Mouse (Mus musculus): ENCODE measurements at regions not wholly inside any gene's neighbourhood (a gene's known extent, or its start where the extent isn't known, plus 50 kb on each side); places are given as distances from the start of the nearest gene placed in this dataset.

GRCm38 (mm10) chr7:135878750-135879149, 162.6 kb upstream of the Mki67 start:
- no peak for DNase-seq (ENCODE audit: extremely low spot score in 1 of 2, low spot score in 1 of 2)

GRCm38 (mm10) chr7:135880446-135880845, 164.3 kb upstream of the Mki67 start:
- no peak for DNase-seq (ENCODE audit: extremely low spot score in 1 of 2, low spot score in 1 of 2)

DNA sequence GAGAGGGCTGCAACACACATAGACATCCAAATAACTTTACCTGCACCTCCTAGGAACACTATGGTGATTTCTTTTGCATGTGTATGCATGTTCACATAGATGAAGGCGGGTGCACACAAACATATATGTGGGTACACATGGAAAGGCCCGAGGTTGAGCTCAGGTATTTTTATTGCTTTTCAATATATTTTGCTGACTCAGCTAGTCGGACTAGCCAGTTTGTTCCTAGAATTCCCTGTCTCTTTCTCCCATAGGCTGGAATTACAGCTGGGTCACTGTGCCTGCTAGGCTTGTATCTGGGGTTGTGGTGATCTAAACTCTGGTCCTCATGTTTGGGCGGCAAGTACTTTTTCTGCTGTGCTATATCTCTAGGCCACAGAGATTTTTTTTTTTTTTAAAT, 166.1 kb upstream of the Mki67 start:
- DNase-seq (ENCODE audit: extremely low spot score in 1 of 2, low spot score in 1 of 2) = no peak

DNA sequence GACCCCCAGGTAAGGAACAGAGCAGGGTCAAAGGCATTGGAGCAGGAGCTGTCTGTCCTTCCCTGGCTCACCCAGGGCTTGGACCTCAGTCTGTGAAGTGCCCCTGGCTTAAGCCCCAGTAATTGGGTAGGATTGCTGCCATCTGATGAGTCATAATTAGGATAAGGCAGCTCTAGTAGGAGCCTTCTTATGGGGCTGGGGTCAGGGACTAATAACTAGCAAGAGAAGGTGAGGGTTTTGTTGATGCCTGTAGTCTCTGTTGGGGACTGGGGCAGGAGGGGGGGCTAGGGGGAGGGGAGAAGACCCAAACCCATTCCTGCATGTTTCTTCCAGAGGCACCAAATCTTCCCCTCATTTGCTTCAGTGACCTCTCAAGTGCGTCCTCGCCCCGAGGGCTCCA, 172.4 kb upstream of the Mki67 start:
- DNase-seq (ENCODE audit: extremely low spot score in 1 of 2, low spot score in 1 of 2) = no peak

DNA sequence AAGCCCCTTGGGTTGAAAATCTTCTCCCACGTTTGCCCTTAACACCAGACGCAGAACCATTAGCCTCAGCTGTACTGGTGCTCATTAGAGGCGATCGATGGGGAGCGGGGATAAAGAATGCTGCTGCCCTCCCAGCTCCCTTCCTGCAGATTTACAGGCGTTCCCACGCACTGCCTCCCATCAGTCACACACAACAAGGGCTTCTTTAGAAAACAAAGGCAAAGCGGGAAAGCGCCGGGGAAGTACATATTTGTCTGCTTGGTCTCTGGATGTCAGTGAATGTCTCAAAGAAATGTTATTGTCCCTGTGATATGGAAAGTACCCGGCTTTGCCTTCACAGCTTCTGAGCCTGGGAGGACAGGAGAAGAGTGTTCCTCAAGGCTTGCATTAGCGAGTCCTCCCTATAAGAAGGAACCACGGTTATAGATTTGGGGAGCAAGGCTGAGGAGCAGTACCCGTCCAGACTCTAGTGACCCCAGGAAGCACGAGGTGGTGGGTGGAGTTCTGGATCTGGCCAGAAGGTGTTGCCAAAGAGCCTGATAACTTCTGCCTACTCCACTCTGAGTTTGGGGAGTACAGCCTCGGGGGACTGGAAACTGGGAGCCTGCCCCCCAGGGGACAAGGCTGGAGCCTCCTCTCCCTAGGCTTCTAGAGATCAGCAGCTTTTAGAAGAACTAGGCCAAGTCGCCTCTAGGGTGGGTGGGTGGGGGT, 173.0 kb upstream of the Mki67 start:
- peak in 1 of 2 experiments; percentile 10 for DNase-seq (ENCODE audit: extremely low spot score in 1 of 2, low spot score in 1 of 2)

GRCm38 (mm10) chr7:135898876-135899275, 182.7 kb upstream of the Mki67 start:
- DNase-seq (ENCODE audit: extremely low spot score in 1 of 2, low spot score in 1 of 2) = no peak

DNA sequence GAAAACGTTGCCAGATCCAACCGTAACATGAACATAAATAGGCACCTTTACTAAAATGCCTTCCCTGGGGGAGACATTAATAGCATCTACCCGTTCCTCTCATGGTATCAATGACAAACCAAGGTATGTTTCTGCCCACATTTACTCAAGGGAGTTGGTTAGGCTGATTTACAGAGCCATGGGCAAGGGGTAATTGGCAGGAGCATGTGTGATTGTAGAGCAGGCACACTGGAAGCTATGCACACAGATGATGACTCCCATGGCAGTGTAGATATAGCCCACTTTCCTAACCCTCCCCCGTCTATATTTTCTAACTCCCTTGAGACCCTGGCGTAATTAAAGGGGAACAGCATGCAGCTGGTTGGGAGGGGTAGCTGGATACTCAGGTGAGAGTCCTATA, 183.6 kb upstream of the Mki67 start:
- DNase-seq (ENCODE audit: extremely low spot score in 1 of 2, low spot score in 1 of 2) = no peak

DNA sequence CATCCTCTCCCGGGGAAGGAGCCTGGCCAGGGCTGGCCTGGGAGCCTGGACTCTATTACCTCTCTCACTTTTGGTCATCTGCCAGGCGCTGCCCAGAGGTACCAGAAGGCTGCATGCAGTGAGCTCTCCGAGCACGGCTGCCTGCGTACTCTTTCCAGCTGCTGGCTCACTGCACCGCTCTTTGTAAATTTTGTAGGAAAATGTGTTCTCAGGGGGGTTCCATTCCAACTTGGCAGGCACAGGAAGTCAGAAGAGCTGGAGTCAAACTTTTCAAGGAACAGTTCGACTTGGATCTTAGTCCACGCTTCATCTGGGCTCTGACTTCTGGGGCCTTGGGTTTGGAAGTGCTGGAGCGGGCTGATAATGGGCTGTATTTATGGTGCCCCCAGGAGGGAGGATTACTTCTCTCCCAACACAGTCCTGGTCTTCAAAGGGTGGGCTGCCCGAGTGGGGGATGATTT, 184.7 kb upstream of the Mki67 start:
- DNase-seq (ENCODE audit: extremely low spot score in 1 of 2, low spot score in 1 of 2) = no peak

DNA sequence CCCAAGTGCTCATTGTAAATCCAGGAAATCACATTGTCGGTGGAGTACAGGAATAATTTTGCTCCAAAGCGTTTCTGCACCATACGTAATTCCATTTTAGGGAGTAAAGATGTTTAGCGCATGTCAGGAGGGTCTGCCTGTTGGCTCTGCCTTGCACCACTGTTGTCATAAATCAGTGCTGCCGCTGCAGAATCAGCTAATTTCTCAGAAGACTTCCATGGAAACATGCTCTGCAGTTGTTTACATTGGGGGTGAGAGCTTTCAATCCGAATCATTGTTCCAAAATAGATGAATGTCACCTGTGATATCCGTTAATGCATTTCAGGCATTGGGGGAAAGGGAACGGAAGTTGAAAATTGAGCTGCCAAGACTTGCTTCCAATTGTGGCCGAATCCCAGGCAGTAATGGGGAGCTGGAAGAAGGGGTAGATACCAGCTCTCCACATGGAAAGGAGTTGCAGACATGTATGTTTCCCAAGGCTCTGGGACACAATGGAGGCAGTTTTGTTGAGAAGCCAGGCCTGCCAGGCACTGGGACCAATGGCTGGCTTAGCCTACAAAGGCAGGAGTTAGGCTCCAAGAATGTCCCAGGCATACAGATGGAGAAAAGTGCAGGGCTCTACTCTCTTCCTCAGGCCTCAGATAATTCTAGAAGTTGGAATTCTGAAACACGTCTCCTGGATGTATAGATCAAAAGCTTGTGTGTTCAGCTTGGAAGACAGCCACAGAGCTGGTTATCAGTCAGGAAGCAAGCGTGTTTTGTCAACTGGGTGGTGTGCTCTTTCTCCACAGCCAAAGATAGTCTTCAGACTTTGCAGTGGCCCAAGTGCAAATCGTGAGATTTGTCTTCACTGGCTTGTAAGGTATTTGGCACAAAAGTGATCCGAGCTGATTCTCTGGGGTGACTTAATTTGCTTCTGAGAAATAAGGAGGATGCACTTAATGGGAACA, 186.2 kb upstream of the Mki67 start:
- no peak for DNase-seq (ENCODE audit: extremely low spot score in 1 of 2, low spot score in 1 of 2)

- DNase-seq (ENCODE audit: extremely low spot score in 1 of 2, low spot score in 1 of 2) = no peak
These were observed 195.2 kb upstream of the Mki67 start for GRCm38 (mm10) chr7:135911376-135911775.

DNA sequence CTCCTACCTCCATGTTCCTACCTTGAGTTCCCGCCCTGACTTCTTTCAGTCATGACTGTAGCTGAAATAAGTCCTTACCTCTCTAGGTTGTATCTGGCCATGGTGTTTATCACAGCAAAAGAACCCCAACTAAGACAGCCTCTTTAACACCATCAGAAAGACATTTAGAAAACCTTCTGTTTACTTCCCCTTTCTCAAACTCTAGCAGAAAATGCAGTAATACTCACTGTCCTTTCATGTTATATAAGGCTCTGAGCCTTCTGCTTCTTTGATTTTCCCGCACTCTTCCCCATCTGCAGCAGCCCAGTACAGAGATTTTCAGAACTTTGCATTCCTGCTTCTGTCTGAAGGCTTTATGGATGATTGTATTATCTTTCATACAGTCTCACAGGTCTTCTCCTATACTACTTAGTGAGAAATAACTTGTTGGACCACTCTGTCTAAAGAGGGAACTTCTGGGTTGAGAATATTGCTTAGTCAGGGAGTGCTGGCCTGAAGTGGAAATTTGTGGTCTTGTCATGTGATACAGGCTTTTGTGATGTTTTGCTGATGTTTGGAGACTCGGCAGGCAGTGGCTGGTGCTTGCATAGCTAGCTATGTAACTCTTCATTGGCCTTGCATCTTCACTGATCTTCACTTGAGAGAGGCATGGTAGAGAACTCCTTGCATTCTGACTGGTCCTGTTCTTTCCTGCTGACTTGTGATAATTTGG, 197.9 kb upstream of the Mki67 start:
- no peak for DNase-seq (ENCODE audit: extremely low spot score in 1 of 2, low spot score in 1 of 2)

DNA sequence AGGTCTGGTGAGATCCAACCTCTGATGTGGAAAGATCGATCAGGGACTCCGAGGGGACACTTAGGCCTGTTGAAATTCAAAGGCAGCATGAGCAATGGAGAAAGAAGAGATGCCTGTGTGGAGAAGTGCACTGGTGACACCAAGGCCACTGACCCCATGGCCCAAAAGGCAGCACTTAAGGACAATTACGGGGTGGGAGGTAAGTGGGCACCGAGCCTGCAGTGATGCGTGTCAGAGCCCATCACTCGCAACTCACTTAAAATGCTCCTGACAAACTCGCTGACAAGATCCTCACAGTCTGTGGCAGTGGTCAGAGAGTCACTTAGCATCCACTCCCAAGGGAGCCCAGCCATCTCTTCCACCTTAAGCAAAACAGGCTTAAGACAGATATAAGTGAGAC, 207.7 kb upstream of the Mki67 start:
- no peak for DNase-seq (ENCODE audit: extremely low spot score in 1 of 2, low spot score in 1 of 2)

GRCm38 (mm10) chr7:135924641-135925040, 208.5 kb upstream of the Mki67 start:
- DNase-seq (ENCODE audit: extremely low spot score in 1 of 2, low spot score in 1 of 2) = no peak

DNA sequence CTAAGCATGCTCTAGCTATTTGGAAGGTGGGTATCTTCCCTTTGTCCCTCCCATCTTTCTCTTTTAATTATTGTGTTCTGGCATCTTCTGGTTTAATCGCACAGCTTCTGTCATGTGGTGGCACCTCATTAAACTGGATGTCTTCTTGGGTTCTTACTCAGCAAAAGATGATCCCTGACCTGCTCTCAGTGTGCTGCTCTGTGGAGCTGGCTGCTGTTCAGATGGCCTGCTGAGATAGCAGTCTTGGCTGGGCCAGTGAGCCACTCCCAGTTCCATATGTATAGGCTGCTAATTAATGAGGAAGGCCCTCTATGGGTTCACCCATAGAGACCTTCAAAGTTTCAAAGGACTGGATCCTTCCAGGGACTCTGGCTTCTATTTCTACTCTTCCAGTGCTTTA, 213.9 kb upstream of the Mki67 start:
- DNase-seq (ENCODE audit: extremely low spot score in 1 of 2, low spot score in 1 of 2) = no peak

GRCm38 (mm10) chr7:135932595-135933175, 216.5 kb upstream of the Mki67 start:
- no peak for DNase-seq (ENCODE audit: extremely low spot score in 1 of 2, low spot score in 1 of 2)

- no peak for DNase-seq (ENCODE audit: extremely low spot score in 1 of 2, low spot score in 1 of 2)
These were observed 219.0 kb upstream of the Mki67 start for GRCm38 (mm10) chr7:135935180-135935579.

DNA sequence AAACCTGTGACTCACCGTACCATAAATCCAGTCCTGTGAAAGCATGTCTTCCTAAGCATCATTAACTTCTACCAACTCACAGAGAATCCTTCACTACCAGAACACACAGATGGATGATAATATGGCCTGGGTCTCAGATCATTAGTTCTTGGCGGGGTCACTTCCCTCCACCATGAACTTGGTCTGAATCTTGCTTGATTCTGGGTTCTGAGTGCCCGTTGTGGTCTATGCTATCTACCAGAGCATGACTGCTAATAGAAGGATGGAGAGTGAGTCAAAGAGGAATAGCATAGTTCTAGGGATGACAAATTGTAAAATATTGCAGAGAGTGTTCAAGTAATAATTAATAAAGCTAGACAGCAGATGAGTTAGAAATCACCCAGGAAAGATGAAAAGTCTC, 221.3 kb upstream of the Mki67 start:
- no peak for DNase-seq (ENCODE audit: extremely low spot score in 1 of 2, low spot score in 1 of 2)

DNA sequence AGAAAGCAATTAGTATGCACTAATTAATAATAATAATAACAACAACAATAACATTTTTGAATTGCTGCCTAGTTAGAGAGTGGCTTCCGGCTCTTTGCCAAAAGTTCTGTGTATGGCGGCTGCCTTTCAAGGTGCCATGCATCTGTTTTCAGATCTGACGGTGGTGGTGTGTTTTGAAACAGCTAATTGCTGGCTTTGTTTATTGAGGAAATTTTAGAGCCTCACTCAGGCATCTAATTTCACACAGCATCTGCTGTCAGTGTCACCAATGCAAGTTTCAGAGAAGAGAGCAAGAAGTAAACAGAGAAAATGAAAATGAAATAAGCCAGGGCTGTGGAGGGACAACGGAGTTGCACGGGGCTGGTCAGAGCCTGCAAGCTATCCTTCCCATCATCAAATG, 223.2 kb upstream of the Mki67 start:
- no peak for DNase-seq (ENCODE audit: extremely low spot score in 1 of 2, low spot score in 1 of 2)

GRCm38 (mm10) chr7:135942826-135943225, 226.7 kb upstream of the Mki67 start:
- DNase-seq (ENCODE audit: extremely low spot score in 1 of 2, low spot score in 1 of 2) = no peak

DNA sequence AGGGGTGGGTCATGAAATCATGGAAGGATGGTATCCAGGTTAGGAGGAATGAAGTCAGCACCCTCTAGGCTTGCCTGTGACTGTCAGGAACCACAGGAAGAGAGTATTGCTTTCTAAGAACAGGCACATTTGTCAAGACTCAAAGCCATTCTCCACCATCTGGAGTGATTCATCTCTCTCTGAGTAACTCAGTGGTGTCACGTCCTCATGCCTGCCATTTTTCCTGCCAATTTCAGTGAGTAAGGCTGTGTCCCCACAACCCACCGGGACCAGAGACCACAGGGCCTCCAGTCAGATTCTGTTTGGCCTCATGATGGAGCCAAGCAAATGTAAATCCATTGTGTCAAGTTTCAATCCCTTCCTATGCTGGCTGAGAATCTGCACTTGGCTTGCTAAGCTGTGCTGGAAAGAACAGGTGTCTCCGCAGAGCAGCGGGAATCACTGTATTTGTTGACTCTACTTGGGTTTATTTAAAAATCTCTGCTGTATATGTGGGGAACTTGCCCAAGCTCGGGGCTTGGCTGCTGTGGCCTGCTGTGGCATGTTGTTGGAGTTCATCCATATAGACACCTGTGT, 230.0 kb upstream of the Mki67 start:
- DNase-seq (ENCODE audit: extremely low spot score in 1 of 2, low spot score in 1 of 2) = peak in 1 of 2 experiments; percentile 29

Measured in layer of hippocampus, postnatal 25 days (tissue).